Mouse (Mus musculus): ENCODE data around the gene Tpsb2. TPM values are rescaled to one million over a fixed set of nuclear protein-coding genes. Genes with fewer than 3 reads are reported as not detected.

The Tpsb2 gene
- polyA plus RNA-seq, 1 experiment from 2014 or later, result not detected

Other genes starting within 250 kb of the Tpsb2 start
- gene Ptx4, start 245.5 kb upstream of the Tpsb2 start, polyA plus RNA-seq (2016; fragmentation: Nextera tagmentation; extraction: Ambion mirVana), result not detected in 2 replicates
- 24.4 and 26.9 TPM in 2 replicates for gene Clcn7, start 232.9 kb upstream of the Tpsb2 start, polyA plus RNA-seq (2016; fragmentation: Nextera tagmentation; extraction: Ambion mirVana)
- not detected in 2 replicates for gene Ccdc154, start 203.8 kb upstream of the Tpsb2 start, polyA plus RNA-seq (2016; fragmentation: Nextera tagmentation; extraction: Ambion mirVana)
- not detected in 2 replicates for gene Gm38655, start 190.8 kb upstream of the Tpsb2 start, polyA plus RNA-seq (2016; fragmentation: Nextera tagmentation; extraction: Ambion mirVana)
- gene BC003965, start 181.8 kb upstream of the Tpsb2 start, polyA plus RNA-seq (2016; fragmentation: Nextera tagmentation; extraction: Ambion mirVana), result 33.6 and 34.6 TPM in 2 replicates
- gene Unkl, start 177.9 kb upstream of the Tpsb2 start, polyA plus RNA-seq (2016; fragmentation: Nextera tagmentation; extraction: Ambion mirVana), result 13.0 and 13.3 TPM in 2 replicates
- 59.4 and 59.5 TPM in 2 replicates for gene Gnptg, start 126.2 kb upstream of the Tpsb2 start, polyA plus RNA-seq (2016; fragmentation: Nextera tagmentation; extraction: Ambion mirVana)
- 60.0 and 61.8 TPM in 2 replicates for gene Tsr3, start 126.1 kb upstream of the Tpsb2 start, polyA plus RNA-seq (2016; fragmentation: Nextera tagmentation; extraction: Ambion mirVana)
- 5.5 and 5.9 TPM in 2 replicates for gene Baiap3, start 109.9 kb upstream of the Tpsb2 start, polyA plus RNA-seq (2016; fragmentation: Nextera tagmentation; extraction: Ambion mirVana)
- 713 and 760 TPM in 2 replicates for gene Ube2i, start 91.7 kb upstream of the Tpsb2 start, polyA plus RNA-seq (2016; fragmentation: Nextera tagmentation; extraction: Ambion mirVana)
- not detected in 2 replicates for gene Prss34, start 67.9 kb upstream of the Tpsb2 start, polyA plus RNA-seq (2016; fragmentation: Nextera tagmentation; extraction: Ambion mirVana)
- gene Prss28, start 57.7 kb upstream of the Tpsb2 start, polyA plus RNA-seq (2016; fragmentation: Nextera tagmentation; extraction: Ambion mirVana), result not detected in 2 replicates
- not detected in 2 replicates for gene Prss29, start 47.7 kb upstream of the Tpsb2 start, polyA plus RNA-seq (2016; fragmentation: Nextera tagmentation; extraction: Ambion mirVana)
- gene Tpsab1, start 20.7 kb upstream of the Tpsb2 start, polyA plus RNA-seq (2016; fragmentation: Nextera tagmentation; extraction: Ambion mirVana), result not detected in 2 replicates
- 0.86 TPM in 1 of 2 replicates, not detected in the other for gene Tpsg1, start 3.0 kb downstream of the Tpsb2 start, polyA plus RNA-seq (2016; fragmentation: Nextera tagmentation; extraction: Ambion mirVana)
- 12.5 and 12.7 TPM in 2 replicates for gene Cacna1h, start 67.5 kb downstream of the Tpsb2 start, polyA plus RNA-seq (2016; fragmentation: Nextera tagmentation; extraction: Ambion mirVana)
- gene Tekt4, start 88.3 kb downstream of the Tpsb2 start, polyA plus RNA-seq (2016; fragmentation: Nextera tagmentation; extraction: Ambion mirVana), result 1.0 and 1.7 TPM in 2 replicates
- gene Sstr5, start 131.0 kb downstream of the Tpsb2 start, polyA plus RNA-seq (2016; fragmentation: Nextera tagmentation; extraction: Ambion mirVana), result 0.14 TPM in 1 of 2 replicates, not detected in the other
- 11.8 and 12.7 TPM in 2 replicates for gene Sox8, start 204.4 kb downstream of the Tpsb2 start, polyA plus RNA-seq (2016; fragmentation: Nextera tagmentation; extraction: Ambion mirVana)
- gene Lmf1, start 212.8 kb downstream of the Tpsb2 start, polyA plus RNA-seq (2016; fragmentation: Nextera tagmentation; extraction: Ambion mirVana), result 25.7 and 26.2 TPM in 2 replicates

All from hindbrain, embryonic 12.5 days (tissue).